Mouse (Mus musculus) liver, embryonic 16.5 days (tissue): ENCODE measurements around the gene Sart3. TPM values are rescaled to one million over a fixed set of nuclear protein-coding genes. Genes with fewer than 3 reads are reported as not detected.

Source experiments
- ATAC-seq: fragments of 200-750 bp; cut with Nextera tagmentation; 2 replicates; pipeline ENCODE4 v1.8.0; 2017; ENCODE audit warnings: low read depth, mild to moderate bottlenecking, moderate number of reproducible peaks, moderate library complexity
- H3K27ac ChIP-seq: fragments of 300-500 bp; sonication (generic); 2 replicates; pipeline ENCODE4 v1.5.1; 2014; ENCODE audit warnings: mild to moderate bottlenecking, low read length
- H3K27me3 ChIP-seq: fragments of 300-500 bp; sonication (generic); 2 replicates; pipeline ENCODE4 v1.6.1; 2014; ENCODE audit warnings: low read depth, low read length, mixed read lengths; ENCODE audit not compliant: control insufficient read depth, insufficient read depth
- H3K36me3 ChIP-seq: fragments of 300-500 bp; sonication (generic); 2 replicates; pipeline ENCODE4 v1.6.1; 2014; ENCODE audit warnings: mild to moderate bottlenecking; ENCODE audit not compliant: control insufficient read depth, insufficient read depth
- H3K4me1 ChIP-seq: fragments of 300-500 bp; sonication (generic); 2 replicates; pipeline ENCODE4 v1.6.1; 2014; ENCODE audit warnings: low read depth, low read length, mixed read lengths; ENCODE audit not compliant: control insufficient read depth
- H3K4me2 ChIP-seq: fragments of 300-500 bp; sonication (generic); 2 replicates; pipeline ENCODE4 v1.6.1; 2014; ENCODE audit warnings: low read depth, low read length, mixed read lengths
- H3K4me3 ChIP-seq: fragments of 300-500 bp; sonication (generic); 2 replicates; pipeline ENCODE4 v1.5.1; 2014; ENCODE audit warnings: low read depth, mild to moderate bottlenecking, low read length
- H3K9ac ChIP-seq: fragments of 300-500 bp; sonication (generic); 2 replicates; pipeline ENCODE4 v1.6.1; 2014; ENCODE audit warnings: low read depth, low read length
- H3K9me3 ChIP-seq: fragments of 300-500 bp; sonication (generic); replicated peaks from 2 replicates; pipeline ENCODE4 v1.6.1; 2016; ENCODE audit warnings: low read length; ENCODE audit not compliant: control insufficient read depth
- WGBS: fragments of 180-500 bp; shearing (Covaris S2); extraction: QIAGEN DNeasy Blood & Tissue Kit; methylation state at CpG from one replicate; pipeline ENCODE4 v1.1.7; 2014; ENCODE audit not compliant: insufficient replicate concordance; 5-methylcytosine and 5-hydroxymethylcytosine counted together
- polyA plus RNA-seq: library from polyadenylated mRNA; unstranded; fragments of >200 nt; fragmentation: Nextera tagmentation; extraction: Ambion mirVana; gene quantifications from 2 replicates; pipeline ENCODE4 v1.2.1, GENCODE M21; 2015

The Sart3 gene
- polyA plus RNA-seq, 1 experiment from 2014 or later = 13.9 TPM

DNA sequence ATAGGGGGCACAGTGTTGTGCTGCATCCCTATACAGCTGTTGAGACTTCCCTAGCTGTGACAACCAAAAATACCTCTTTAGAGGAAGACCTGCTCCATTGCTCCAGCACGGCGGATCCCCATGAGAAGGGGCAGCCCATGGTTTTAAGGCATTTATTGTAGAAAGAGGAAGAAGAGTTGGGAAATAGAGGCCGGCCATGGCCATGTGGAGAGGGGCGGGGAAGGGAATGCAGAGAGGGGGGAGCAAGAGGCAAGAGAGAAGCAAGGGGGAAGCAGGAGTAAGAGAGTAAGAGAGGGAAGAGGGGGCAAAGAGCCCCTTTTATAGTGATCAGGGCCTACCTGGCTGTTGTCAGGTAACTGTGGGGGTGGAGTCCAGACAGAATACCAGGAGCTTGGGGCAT lies 37.8 kb upstream of the Sart3 start:
- Histone ChIP-seq H3K4me1 (no peaks in the 10 kb centered on the region), H3K9ac (no peak overlapping the region), H3K36me3 (no peaks in the 10 kb centered on the region), H3K27me3 (peaks cover 4% of the 10 kb centered on the region; the same call in 1 of the 2 replicates), H3K27ac (no peak overlapping the region), H3K9me3 (peaks cover 3% of the 10 kb centered on the region), H3K4me3 (no peak overlapping the region), H3K4me2 (no peak overlapping the region)
- 62% methylated on average over 4 of the region's 4 CpGs for WGBS
- no peak for ATAC-seq

DNA sequence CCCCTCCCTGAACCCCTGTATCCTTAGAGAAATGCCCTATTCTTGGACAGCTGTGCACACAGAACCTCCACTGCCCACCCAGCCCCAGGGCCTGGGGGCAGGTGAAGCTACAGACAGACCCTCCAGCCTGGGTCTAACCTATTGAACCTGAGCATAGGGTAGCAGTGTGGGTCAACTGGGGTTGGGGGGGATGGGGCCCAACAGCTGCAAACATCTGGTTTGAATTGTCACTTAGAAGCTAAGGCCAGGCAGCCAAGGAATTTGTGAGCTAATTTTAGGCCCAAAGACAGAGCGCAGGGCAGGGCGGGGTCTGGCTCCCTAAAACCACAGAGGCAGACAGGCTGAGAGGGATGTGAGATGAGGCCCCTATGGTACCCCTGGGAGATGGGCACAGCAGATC lies 35.9 kb upstream of the Sart3 start:
- Histone ChIP-seq H3K4me3 (no peak overlapping the region), H3K27me3 (no peaks in the 10 kb centered on the region), H3K9me3 (peaks cover 3% of the 10 kb centered on the region), H3K27ac (no peak overlapping the region), H3K36me3 (no peaks in the 10 kb centered on the region), H3K4me2 (no peak overlapping the region), H3K9ac (no peak overlapping the region), H3K4me1 (no peaks in the 10 kb centered on the region)
- 46% methylated on average over 2 of the region's 2 CpGs for WGBS
- ATAC-seq = no peak

DNA sequence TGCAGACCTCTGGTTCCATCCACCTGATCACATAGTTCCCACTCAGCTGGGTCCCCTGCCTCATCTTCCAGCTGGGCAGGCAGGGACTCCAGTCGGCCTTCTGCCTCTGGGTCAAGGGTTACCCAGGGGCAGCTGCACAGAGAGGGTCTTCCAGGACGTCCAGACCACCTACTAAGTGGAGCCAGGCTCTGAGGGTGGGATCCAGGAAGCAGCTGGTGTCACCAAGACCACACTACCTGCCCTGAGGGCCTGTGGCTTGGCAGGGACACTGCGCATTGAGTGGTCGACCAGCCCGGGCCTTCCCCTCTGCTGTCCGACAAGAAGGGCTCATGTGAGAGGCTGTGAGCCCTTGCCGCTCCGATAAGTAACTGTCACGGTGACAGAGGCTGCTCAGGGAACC lies 35.4 kb upstream of the Sart3 start:
- Histone ChIP-seq H3K4me1 (no peaks in the 10 kb centered on the region), H3K36me3 (no peaks in the 10 kb centered on the region), H3K27ac (no peak overlapping the region), H3K4me3 (no peak overlapping the region), H3K9ac (no peak overlapping the region), H3K9me3 (peaks cover 3% of the 10 kb centered on the region), H3K27me3 (no peaks in the 10 kb centered on the region), H3K4me2 (no peak overlapping the region)
- ATAC-seq = no peak
- 63% methylated on average over 9 of the region's 9 CpGs for WGBS

DNA sequence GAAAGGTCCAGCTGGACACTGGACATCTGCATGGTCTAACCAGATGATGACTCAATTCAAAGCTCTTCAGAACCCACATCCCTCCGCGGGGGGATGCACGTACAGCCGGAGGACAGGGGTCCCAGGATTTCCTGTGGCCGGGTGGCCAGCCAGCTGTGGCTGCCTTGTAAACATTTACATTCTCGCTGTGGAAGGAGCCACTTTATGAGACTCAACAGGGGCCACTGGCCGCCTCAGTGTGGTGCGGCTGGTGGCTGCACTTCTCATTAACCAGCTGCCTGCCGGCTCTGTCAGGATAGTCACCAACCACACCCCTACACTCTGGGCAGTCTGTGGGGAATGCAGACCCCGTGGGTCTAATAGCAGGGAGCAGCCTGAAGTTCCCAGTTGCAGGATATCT lies 34.1 kb upstream of the Sart3 start:
- H3K9me3 ChIP-seq = peaks cover 1% of the 10 kb centered on the region
- no peak overlapping the region for H3K9ac ChIP-seq
- no peak overlapping the region for H3K27ac ChIP-seq
- no peaks in the 10 kb centered on the region for H3K4me1 ChIP-seq
- H3K4me3 ChIP-seq = no peak overlapping the region
- ATAC-seq = no peak
- H3K27me3 ChIP-seq = no peaks in the 10 kb centered on the region
- no peak overlapping the region for H3K4me2 ChIP-seq
- 9% methylated on average over 10 of the region's 10 CpGs for WGBS
- H3K36me3 ChIP-seq = no peaks in the 10 kb centered on the region

DNA sequence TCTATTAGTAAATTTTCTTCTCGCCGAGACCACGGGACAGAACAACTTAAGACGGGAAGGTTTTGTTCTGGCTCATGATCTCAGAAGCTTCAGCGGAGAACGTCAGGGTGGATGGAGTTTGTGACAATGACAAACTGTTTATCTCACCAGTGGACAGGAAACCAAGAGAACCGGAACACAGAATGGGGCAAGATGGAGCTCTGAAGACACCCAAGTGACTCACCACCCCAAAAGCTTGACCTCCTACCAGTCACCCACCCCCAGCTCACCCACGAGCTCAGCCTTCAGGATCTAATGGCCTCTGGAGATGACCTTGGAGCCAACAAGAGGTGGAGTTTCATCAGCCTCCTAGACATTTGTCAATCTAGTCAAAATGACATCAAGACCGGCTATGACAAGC lies 33.0 kb upstream of the Sart3 start:
- ATAC-seq = no peak
- Histone ChIP-seq H3K4me3 (no peak overlapping the region), H3K9me3 (no peaks in the 10 kb centered on the region), H3K27me3 (no peaks in the 10 kb centered on the region), H3K9ac (no peak overlapping the region), H3K4me1 (peaks cover 2% of the 10 kb centered on the region; the same call in 1 of the 2 replicates), H3K4me2 (no peak overlapping the region), H3K27ac (no peak overlapping the region), H3K36me3 (no peaks in the 10 kb centered on the region)
- 67% methylated on average over 9 of the region's 9 CpGs for WGBS

DNA sequence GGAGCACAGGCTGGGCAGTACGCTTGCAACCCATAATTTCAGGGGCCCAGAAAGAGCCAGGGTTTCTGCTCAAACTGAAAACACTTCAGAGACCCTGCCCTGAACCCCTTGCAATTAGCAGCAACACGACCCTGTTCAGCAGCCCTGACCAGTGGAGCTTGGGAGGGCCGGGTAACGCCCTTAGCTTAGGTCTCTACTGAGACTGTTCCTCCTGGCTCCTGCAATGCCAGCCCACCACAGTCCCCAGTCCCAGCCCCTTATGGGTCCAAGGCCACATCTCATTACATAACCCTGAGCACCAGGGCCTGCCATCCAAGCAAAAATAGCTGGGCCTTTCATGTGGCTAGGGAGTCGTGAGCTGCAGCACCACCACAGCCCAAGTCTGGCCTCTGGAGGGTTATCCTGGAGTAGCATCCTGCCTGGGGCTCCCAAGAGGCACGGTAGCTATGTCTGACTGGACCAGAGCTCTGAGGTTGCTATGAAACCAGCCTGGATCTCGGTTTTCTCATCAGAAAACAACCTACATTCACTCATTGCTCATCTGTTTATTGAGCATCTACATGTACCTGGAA lies 32.2 kb upstream of the Sart3 start:
- Histone ChIP-seq H3K36me3 (no peaks in the 10 kb centered on the region), H3K4me3 (no peak overlapping the region), H3K9ac (no peak overlapping the region), H3K27ac (no peak overlapping the region), H3K4me2 (no peak overlapping the region), H3K9me3 (no peaks in the 10 kb centered on the region), H3K27me3 (no peaks in the 10 kb centered on the region), H3K4me1 (peaks cover 2% of the 10 kb centered on the region; the same call in 1 of the 2 replicates)
- WGBS = 33% methylated on average over 7 of the region's 7 CpGs
- no peak for ATAC-seq

DNA sequence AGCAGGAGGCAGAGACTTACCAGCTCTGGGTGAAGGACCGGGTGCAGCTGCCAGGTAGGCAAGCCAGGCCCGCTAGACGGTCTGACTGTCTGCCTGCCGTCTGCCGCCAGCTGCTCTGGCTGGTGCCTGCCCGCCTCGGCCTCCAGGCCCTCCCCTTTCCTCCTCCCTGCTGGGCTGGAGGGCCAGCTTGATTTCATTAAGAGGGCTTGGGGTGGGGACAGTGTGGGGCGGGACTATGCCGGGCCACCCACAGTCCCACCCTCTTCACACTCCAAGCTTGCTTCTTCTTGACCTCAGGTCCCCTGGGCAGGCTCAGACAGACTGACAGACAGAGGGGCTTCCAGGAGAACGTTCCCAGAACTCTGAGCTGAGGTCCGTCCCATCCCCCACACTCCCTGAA lies 28.0 kb upstream of the Sart3 start, which contains the start of gene Tmem119:
Tmem119 (minus strand) TSS at position 237 of the 400 bp plus-strand sequence.
- Histone ChIP-seq H3K4me3 (0 out of 2 replicates have a peak within 1 kb of the TSS, but pooled peaks have one; percentile 1), H3K4me1 (peaks cover 2% of the 10 kb centered on the region; the same call in 1 of the 2 replicates), H3K4me2 (no peak within 1 kb of the TSS; the same call in 1 of the 2 replicates), H3K36me3 (no peaks in the 10 kb centered on the region), H3K27me3 (no peaks in the 10 kb centered on the region), H3K9me3 (no peaks in the 10 kb centered on the region), H3K9ac (no peak within 1 kb of the TSS; the same call in 1 of the 2 replicates), H3K27ac (no peak within 1 kb of the TSS)
- ATAC-seq = peak; percentile 63
- 0% methylated on average over 11 of the region's 11 CpGs for WGBS

DNA sequence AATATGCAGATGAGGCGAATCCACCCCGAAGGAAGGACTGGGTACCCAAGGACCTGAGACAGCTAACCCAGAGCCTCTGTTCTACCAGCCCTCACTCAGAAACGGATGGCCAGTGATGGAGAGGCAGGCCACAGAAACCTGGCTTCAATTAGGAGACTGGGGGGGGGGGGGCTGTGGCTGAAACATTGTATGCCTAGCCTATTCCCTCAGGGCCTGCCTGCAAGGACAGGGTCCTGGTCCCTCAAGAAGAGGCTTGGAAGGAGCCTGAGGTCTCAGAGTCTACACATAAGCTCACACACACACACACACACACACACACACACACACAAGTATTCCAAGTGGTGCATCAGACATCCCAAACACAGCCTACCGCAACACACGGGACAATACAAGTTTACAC lies 27.4 kb upstream of the Sart3 start:
- WGBS = 41% methylated on average over 5 of the region's 5 CpGs
- no peak overlapping the region for H3K9ac ChIP-seq
- H3K27ac ChIP-seq = no peak overlapping the region
- no peaks in the 10 kb centered on the region for H3K36me3 ChIP-seq
- ATAC-seq = no peak
- H3K27me3 ChIP-seq = no peaks in the 10 kb centered on the region
- no peak overlapping the region for H3K4me3 ChIP-seq
- no peaks in the 10 kb centered on the region for H3K9me3 ChIP-seq
- peaks cover 2% of the 10 kb centered on the region; the same call in 1 of the 2 replicates for H3K4me1 ChIP-seq
- H3K4me2 ChIP-seq = no peak overlapping the region; the same call in 1 of the 2 replicates

DNA sequence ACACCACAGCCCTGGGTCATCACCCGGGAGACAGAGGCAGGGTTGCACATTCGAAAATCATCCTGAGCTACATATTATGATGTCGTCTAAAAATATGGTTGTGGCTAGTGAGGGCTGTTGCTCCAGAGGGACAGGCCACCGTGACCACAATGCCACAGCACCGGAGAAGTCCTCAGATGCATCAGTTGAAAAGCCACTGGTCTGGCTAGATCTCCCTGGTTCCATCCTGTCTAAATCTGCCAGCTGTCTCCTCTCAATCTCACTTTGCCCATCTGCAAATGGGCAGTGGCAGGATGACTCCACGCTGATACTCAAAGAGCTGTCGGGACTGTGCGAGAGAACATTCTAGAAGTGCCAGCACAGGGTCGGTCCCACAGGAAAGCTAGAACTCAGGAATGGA lies 26.2 kb upstream of the Sart3 start:
- WGBS = 35% methylated on average over 9 of the region's 9 CpGs
- no peaks in the 10 kb centered on the region for H3K36me3 ChIP-seq
- no peak for ATAC-seq
- H3K9ac ChIP-seq = no peak overlapping the region
- peaks cover 2% of the 10 kb centered on the region; the same call in 1 of the 2 replicates for H3K4me1 ChIP-seq
- no peak overlapping the region for H3K4me3 ChIP-seq
- no peaks in the 10 kb centered on the region for H3K27me3 ChIP-seq
- no peaks in the 10 kb centered on the region for H3K9me3 ChIP-seq
- no peak overlapping the region for H3K4me2 ChIP-seq
- H3K27ac ChIP-seq = no peak overlapping the region
